Mouse (Mus musculus) layer of hippocampus, postnatal 10 days (tissue): ENCODE data around the gene Pou6f1. TPM values are rescaled to one million over a fixed set of nuclear protein-coding genes. Genes with fewer than 3 reads are reported as not detected.

ENCODE experiments used
- DNase-seq, 2 experiments: peaks; one replicate each; pipeline ENCODE4 v3.0.0; 2021; ENCODE audit warnings: low spot score in 2 of 2
- long read RNA-seq: library from polyadenylated mRNA; stranded (forward); transcript quantifications from one replicate; pipeline ENCODE4 v2.0.0, GENCODE M21; 2023
- total RNA-seq, 2 experiments: library from RNA; stranded (reverse); gene quantifications; 2 replicates each; pipeline ENCODE4 v1.2.3; 2021

The Pou6f1 gene
- 100 to 1,000 TPM; 104 to 107 TPM for total RNA-seq
- long read RNA-seq, partial matches to known transcripts: 5 of 26 reads
- long read RNA-seq, other reads (novel, unspliced or antisense): 19 of 26 reads

DNA sequence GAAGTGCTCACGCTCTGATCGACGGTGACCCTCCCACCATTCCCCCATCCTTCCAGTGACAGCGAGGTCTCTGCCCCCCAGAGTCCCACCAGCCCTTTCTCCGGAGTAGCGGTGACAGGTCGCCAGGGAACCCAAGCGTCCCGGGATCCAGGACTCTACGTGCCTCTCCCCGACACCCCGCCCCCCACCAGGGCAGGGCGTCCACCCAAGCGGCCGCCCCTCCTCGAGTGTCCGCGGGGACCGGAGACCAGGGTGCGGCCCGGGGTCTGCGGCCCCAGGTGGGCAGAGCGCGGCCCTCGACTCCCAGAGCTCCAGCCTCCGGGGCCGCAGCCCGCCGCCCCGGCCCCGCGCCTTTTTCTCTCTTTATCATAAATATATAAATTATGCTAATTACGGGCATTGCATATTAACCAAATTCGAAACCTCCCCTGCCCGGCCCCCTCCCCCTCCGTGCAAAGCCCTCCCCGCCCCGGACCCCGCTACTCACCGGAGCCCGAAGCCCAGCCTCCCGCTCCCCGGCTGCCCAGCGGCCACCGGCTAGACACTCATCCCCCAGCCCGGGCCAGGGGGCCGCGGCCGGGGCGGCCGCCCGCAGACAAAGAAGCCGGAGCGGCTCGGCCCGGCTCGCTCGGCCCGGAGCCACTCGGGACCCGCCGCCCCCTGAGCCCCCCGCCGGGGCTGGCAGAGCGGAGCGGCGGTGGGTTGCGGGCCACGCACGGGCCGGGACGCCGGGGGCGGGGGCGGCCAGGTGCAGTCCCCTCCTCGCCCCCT, at the start of gene Pou6f1:
Gene Pou6f1 (minus strand): TSS at position 709 of the 771 bp plus-strand sequence.
- peak; percentile 44 to 65 for DNase-seq

DNA sequence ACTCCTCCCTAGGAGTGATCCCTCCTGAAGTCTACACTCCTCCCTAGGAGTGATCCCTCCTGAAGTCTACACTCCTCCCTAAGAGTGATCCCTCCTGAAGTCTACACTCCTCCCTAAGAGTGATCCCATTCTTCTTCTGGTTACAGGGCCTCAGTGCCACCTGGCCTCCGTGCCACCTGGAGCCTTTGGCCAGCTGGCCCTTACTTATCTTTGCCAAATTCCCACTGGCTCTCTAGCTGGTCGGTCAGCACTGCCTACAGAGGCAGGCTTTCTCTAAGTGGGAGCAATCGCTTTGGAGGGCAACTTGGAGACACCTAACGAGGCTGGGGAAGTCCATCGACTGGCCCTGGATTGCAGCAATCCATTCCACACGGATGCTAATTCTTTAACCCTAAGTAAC, 46.4 kb upstream of the Pou6f1 start:
- DNase-seq: no peak

- no peak for DNase-seq
These were observed 42.7 kb upstream of the Pou6f1 start for GRCm38 (mm10) chr15:100642451-100642850.

DNA sequence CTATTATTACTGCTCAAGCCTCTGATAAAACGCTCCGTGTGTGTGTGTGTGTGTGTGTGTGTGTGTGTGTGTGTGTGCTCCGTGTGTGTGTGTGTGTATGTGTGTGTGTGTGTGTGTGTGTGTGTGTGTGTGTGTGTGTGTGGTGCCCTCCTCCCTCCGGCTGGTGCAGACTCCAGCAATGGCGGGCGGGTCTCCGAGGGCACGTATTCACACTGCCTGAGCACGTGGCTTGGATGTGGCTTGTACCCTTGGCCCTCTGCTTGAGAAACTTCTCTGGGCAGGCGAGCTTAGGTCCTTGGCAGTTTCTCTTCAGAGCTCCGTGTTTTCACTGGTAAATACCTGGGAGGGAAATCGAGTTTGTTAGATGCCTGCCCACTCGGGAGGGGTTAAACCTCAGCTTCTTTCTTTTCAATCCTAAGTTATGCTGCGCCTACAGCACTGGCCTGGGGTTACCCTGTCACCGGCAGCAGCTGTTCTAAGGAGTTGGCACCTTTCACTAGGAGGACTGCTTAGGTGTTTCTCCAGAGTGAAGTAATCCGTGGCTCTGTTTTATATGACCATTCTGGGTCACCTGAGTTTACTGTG, 41.5 kb upstream of the Pou6f1 start:
- no peak for DNase-seq

DNA sequence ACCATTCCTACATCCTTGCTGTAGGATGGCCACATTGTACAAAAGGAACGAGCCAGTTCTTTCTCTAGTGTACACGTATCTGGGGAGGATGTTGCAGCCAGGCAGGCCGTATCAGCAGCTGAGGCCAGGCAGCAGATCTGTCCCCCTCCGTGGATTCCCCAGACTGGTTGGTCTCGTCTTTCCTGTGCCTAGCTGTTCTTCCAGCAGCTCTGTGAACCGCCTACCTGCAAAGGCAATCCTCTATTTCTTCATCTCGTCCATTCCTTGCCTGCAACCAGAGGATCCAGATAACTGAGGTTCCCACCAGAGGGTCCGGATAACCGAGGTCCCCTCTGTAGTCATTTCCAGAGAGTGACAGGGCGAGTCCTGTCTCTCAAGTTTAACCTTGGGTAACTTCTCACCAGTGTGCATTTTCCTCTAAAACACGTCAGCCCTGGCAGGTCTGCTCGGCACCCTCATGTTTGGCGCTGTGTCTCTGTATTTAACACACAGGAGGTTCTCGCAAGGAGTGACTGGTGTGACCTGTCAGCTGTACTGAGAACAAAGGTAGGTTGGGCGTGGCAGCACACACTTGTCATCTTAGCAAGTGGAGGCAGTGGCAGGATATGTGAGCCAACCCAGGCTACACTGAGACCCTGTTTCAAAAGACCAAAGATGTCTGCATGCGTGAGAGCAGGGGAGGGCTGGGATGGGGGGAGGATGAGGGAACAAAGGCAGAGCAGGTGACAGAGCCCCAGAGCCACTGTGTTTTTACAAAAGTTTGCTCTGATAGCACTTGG, 40.4 kb upstream of the Pou6f1 start:
- DNase-seq: no peak

DNA sequence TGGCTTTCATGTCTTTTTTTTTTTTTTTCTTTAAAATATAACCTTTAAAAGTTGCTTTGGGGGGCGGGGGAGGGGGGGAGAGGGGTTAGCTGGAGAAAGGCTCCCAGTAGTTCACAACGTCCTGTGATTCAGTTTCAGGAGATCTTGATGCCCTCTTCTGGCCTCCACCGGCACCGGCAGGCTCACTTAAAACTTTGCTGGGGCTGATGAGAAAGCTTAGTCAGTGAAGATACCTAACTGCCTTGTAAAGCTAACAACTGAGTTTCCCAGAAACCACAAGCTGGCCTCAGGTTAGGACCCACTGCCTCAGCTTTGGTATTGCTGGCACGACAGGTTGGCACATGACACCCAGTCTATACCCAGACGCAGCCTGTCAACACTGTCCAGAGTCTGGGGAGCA, 37.9 kb upstream of the Pou6f1 start:
- no peak for DNase-seq

- DNase-seq: no peak
These were observed 37.1 kb upstream of the Pou6f1 start, which contains the start of gene Smagp for GRCm38 (mm10) chr15:100636700-100637501. Gene Smagp (minus strand): TSS chr15:100636940.

- DNase-seq: no peak
These were observed 36.3 kb upstream of the Pou6f1 start for GRCm38 (mm10) chr15:100635851-100636645.

- DNase-seq: no peak
These were observed 35.5 kb upstream of the Pou6f1 start for GRCm38 (mm10) chr15:100635239-100635638.

GRCm38 (mm10) chr15:100633341-100633740, 33.6 kb upstream of the Pou6f1 start:
- DNase-seq: no peak

DNA sequence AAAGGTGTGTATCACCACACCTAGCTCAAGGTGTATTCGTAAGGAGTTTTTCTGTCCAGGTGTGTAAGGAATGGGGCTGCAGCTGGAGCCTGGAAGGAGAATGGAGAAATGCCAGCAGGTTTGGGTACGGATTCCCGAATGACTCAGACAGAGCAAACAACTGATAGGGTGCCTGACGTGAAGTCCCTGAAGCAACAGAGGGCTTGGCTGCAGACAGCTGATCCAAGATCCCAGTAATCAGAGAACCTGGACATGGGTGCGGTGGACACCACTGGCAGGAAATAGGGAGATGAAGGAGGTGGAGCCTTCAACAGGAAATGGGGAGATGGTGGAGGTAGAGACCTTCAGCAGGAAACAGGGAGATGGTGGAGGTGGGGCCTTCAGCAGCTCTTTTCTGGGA, 32.5 kb upstream of the Pou6f1 start:
- DNase-seq: no peak

GRCm38 (mm10) chr15:100631454-100632170, 31.8 kb upstream of the Pou6f1 start:
- no peak for DNase-seq

GRCm38 (mm10) chr15:100630126-100630525, 30.3 kb upstream of the Pou6f1 start:
- no peak for DNase-seq

GRCm38 (mm10) chr15:100628797-100629196, 29.0 kb upstream of the Pou6f1 start:
- no peak for DNase-seq

DNA sequence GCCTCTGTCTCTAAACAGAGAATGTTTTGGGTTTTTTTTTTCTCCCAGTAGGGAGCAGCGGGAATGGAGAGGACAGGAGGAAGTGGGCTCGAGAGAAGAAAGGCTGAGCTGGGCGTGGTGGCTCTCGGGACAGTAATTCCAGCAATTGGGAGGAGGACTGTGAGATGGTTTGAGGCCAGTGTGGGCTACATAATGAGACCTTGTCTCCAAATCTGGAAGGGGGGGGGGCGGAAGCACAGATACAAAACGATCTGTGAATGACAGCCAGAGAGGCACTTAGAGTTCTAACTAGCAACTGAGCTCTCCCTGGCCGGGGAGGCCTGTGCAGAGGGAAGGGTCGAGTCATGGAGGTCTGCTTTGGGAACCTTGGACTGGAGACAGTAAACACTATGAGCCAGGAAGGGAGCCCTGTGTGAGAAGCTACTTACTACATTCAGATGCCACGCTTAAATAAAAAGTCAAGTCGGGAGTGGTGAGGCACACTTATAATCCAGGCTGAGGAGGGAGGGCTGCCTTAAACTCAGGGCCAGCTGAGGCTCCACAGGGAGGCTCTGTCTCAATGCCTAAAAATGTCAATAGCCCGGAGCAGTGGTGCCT, 28.1 kb upstream of the Pou6f1 start:
- DNase-seq: no peak

- no peak for DNase-seq
These were observed 27.5 kb upstream of the Pou6f1 start for GRCm38 (mm10) chr15:100627287-100627686.

DNA sequence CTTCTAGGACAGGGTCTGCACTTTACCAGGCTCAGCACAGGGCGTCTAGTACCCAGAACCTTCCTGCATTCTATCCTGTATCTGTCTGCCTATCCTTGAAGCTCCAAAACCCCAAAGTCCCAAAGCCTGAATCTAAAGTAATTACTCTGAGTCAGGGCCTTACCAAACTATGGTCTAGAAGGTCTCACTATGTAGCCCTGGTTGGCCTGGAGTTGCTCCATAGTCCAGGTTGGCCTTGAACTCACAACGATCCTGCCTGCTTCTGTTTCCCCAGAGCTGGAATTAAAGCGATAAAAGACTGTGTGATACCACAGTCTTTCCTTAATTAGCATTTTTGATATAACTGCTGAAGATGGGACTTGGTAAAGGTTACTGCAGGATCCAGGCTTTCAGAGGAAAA, 24.7 kb upstream of the Pou6f1 start:
- no peak for DNase-seq

DNA sequence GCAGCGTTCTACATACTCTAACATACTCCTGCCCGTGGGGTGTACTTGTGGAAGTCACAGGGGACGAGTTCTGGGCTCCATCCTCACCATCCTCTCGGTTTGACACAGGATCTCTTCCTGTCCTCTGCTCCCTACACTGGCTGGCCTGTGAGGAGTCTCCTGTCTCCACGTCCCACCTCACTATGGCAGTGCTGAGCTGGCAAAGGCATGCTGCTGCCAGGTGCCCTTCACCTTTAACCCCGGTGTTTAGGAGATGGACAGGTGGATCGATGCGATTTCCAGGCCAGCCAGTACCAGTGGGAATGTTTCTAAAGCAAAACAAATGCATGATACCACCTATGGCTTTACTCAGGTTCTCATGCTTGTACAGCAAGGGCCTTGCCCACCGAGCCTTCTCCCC, 24.0 kb upstream of the Pou6f1 start:
- DNase-seq: no peak

DNA sequence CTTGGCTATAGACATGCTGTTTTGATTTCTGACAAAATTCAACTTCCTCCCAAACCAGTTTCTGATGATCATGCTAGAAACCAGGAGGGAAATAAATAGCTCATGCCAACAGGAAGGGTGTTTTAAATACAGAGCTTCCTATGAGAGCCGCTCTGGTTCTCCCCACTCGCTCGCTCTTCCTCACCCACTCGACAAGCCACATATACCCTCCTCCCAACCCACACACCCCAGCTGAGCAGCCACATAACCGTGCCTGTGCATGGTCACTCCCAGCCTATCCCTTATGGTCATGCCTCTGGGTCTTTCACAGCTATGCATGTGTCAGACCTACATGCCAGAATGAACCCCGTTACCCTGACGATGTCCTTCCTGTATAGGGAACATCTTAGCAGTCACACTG, 22.4 kb upstream of the Pou6f1 start:
- no peak for DNase-seq
